Mouse (Mus musculus) layer of hippocampus, postnatal 36 days (tissue): Measurements from ENCODE around the gene Dagla. TPM values are rescaled to one million over a fixed set of nuclear protein-coding genes. Genes with fewer than 3 reads are reported as not detected.

Experiments used
- DNase-seq, 2 experiments: peaks; one replicate each; pipeline ENCODE4 v3.0.0; 2022
- total RNA-seq, 2 experiments: library from RNA; stranded (reverse); gene quantifications; 2 replicates each; pipeline ENCODE4 v1.2.3; 2021

The Dagla gene
- total RNA-seq, 2 experiments from 2014 or later = 122 to 123 TPM

- no peak for DNase-seq
Observed at GRCm38 (mm10) chr19:10307351-10307750, 2.7 kb upstream of the Dagla start.

- DNase-seq = no peak
Observed at GRCm38 (mm10) chr19:10306521-10307243, 2.0 kb upstream of the Dagla start.

- DNase-seq = no peak
Observed at GRCm38 (mm10) chr19:10305640-10306039, 963 bp upstream of the Dagla start.

GRCm38 (mm10) chr19:10304395-10304794 lies 282 bp downstream of the Dagla start:
- no peak for DNase-seq

- DNase-seq = no peak
Observed at GRCm38 (mm10) chr19:10302852-10303251, 1.8 kb downstream of the Dagla start.

DNA sequence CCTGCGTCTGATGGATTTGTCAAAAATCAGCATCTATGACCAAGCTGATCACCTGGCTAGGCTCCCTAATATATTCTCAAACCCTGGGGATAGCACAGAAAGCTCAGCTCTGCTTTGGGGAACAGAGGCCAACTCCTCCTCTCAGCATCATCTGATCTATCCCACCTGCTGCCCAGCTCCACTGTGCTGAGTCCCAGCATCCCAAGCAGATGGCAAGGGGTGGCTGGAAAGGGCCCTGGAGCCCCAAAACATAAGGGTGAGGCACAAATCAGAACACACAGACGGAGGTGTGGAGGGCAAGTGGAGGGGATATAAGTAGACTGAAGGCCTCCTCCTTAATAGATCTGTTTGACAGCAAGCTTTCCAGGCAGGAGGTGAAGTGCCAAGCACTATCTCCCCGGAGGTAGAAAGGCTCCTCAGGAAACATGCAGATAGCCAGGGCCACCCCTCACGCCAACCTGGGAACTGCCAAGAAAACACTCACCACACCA lies 2.8 kb downstream of the Dagla start:
- no peak for DNase-seq

DNA sequence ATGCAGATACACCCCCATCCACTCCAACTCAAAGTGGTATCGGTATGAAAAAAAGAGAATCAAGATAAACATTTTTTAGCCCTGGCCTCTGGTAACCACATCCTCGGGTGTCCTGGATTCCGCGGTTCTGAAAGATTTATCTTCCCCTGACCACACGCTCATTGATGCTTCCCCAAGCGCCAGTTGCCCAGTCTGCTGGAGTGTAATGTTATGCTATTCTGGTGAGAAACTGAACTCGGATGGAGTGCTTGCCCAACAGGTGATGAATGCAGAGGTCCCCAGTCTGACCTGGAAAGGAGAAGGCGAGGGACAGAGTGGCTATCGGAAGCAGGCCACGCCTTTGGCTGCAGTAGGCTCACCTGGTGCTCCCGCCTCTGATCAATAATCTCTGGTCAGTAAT lies 3.4 kb downstream of the Dagla start:
- no peak for DNase-seq

DNA sequence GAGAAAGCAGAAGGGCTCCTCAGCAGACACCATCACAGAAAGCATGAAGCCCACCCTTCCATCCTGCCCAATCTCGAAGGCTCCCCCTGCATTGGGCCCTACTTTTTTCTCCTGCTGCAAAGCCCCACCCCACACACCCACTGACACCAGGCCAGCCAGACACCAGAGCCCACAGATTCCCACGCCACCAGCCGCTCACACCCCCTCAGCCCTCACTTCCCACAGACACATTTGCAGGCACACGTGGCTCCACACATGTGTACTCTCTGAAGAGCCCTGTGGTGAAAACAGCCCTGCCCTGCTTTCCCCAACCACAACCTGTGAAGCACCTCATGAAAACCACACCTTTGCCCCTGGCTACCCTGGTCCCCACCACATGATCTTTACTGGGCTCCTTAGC lies 3.9 kb downstream of the Dagla start:
- no peak for DNase-seq

DNA sequence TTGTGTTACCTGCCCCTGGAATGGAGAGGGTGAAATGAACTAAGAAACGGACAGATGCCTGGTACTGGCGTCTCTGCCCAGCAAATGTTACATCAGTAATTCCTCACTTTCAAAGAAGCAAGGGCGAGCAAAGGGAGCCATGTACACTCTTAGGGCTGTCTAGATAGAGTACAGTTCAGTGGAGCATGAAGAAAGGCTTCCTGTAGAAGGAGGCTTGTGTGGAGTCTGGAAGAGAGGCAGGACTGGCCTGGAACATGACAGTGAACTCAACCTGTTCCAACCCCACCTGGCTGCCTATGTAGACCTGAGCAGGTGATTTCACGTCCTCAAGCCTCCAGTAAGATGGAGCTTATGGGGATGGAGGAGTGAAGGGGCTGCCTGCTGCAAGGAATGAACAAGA lies 6.4 kb downstream of the Dagla start:
- no peak for DNase-seq

GRCm38 (mm10) chr19:10297041-10297503 lies 7.6 kb downstream of the Dagla start:
- DNase-seq = peak; percentile 51 to 54

DNA sequence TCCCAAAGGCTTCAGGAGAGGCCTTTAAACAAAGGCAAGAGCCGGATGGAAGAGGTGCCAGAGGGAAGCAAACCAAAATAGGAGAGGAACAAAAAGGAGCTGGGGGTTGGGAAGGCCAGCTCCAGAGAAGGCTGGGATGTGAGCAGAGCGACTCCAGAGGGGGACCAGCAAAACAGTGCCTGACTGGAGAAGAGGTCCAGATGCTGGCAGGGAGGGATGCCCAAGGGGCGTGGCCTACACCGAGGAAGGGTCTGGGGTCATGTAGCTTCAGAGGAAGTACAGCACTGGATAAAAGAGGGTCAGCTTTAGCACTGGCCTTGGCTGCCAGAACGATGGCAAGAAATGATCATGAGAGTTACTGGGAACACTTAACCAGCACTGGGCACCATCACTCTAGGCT lies 8.4 kb downstream of the Dagla start:
- DNase-seq = peak; percentile 18 to 39

- DNase-seq = peak; percentile 43 to 49
Observed at GRCm38 (mm10) chr19:10294631-10295562, 9.8 kb downstream of the Dagla start.

DNA sequence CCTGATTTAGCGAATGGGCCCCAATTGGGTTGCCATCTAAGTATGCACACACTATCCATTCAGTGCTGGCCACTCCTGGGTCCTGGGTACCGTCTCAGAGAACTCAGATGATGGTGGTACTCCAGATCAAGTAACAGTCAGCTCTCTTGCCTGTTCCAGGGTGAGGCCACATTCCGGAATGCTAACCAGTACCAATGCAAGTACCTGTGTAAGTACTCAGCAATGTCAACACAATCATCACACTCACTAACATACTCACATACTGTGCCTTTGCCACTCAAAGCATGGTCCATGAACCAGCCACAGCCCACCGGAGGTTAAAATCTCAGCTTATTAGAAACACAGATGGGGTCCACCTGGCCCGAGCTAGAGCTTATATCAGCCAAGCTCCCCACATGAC lies 10.7 kb downstream of the Dagla start:
- DNase-seq = peak in 1 of 2 experiments; percentile 22

DNA sequence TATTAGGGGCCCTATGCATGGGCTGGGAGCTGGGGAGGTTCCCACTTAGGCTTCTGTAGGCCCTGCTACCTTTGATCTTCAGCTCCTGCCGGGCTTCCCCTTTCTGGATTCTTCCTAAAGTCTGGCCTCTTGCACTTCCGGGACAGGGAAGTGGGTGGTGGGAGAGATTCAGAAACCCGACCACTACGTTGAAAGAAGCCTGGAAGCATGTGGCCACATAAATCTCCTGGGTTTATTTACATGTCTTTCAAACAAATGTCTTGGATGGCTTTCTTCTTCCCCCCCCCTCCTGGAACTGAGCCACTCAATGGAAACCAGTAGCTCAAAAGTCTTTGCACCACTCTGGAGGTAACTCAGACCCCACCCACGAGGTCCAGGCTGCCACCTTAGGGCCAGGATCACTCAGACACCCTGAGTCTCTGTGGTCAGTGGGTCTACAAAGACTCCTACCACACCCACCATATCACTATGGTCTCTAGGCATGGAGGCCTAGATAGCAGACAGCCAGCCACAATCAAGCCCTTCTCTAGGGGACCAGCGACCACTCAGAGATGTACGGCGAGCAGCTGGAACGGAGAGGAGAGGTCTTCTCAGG lies 12.7 kb downstream of the Dagla start:
- DNase-seq = peak in 1 of 2 experiments; percentile 4

GRCm38 (mm10) chr19:10290153-10290945 lies 14.3 kb downstream of the Dagla start:
- no peak for DNase-seq

DNA sequence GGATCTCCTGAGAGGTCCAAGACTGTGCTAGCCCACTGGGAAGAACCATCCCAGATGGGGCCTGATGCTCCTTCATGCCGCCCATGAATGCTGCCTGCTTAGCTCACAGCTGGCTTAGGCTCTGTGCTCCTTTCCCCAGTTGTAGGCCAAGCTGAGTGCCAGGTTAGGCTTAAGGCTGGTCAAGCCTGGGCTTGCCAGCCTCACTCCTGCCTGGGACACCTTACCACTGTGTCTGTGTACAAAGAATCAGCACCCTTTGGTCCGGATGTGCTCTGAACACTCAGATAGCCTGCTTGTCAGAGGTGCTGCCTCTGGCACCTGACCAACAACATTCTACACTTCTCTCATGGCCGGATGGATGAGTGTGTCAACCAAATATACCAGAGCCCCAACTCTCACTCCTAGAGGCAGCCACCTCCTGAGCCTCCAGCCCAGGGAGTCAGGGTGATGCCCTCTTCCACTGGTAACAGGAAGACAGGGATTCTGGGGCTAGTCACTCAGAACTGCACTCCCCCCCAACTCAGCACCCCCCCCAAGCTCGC lies 15.0 kb downstream of the Dagla start:
- no peak for DNase-seq

- DNase-seq = no peak
Observed at GRCm38 (mm10) chr19:10288125-10289040, 16.3 kb downstream of the Dagla start.

GRCm38 (mm10) chr19:10286458-10286872 lies 18.2 kb downstream of the Dagla start:
- DNase-seq = no peak

DNA sequence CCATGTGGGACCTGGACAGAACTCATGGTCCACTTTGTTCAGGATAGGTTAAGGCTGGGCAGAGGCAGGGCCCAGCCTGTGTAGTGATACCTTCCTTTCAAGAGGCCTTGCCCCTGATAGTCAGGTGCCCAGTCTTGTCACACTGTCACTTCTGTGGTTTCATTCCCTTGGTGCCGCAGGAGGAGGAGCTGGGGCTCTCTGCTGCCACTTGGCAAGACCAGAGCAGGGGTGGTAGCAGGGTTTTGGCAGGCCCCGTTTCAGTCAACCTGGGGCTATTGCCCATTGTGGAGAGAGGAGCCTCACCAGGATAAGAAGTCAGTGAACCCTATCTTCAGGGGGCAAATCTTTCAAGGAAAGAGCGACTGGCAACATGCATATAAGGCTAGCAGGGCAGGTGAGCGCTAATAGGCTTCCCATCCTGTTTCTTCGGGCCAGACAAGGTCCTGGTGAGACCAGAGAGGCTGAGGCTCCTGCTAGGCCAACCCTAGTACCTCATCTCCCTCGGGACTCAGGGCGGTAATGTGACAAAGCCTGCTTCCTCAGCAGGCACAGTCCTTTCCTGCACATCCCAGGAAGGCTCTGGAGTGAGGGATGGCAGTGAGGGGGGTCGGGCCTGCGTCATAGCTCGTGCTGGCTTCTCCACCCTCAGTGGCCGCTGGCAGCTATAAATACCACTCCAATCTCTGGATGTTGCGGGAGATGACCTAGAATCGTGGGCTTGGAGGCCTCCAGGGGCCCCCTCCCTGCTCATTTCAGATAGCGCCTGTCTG lies 23.7 kb downstream of the Dagla start:
- no peak for DNase-seq

DNA sequence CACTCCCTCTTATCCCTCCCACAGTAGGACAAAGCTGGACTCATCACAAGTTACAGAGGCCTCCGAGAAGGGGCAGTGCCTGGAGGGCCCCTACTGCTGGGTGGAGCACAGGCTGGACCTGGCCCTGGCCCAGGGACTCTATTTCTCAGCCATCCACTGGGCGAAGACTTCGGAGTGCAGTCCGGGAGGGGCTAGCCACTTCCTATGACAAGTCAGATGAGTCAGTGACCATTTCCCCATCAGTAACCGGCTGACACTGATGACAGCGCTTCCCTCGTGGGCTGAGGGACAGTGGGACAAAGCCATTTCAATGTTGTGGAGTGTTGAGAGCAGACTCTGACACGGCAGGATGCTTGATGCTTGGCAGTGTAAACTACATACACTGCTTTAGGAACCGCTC lies 25.0 kb downstream of the Dagla start:
- DNase-seq = no peak
